Mouse (Mus musculus): ENCODE measurements around the gene Inava.

Gene Inava

GRCm38 (mm10) chr1:136233892-136234594 is at the start of gene Inava:
Inava (minus strand) TSS chr1:136234264.
- no peak for DNase-seq (ENCODE audit: low read depth)

- DNase-seq (ENCODE audit: low read depth), result no peak
Observed at GRCm38 (mm10) chr1:136277366-136277765, 43.3 kb upstream of the Inava start.

GRCm38 (mm10) chr1:136268224-136268623 is 34.2 kb upstream of the Inava start:
- DNase-seq (ENCODE audit: low read depth), result no peak

GRCm38 (mm10) chr1:136266127-136266526 is 32.1 kb upstream of the Inava start:
- DNase-seq (ENCODE audit: low read depth), result no peak

GRCm38 (mm10) chr1:136263355-136263754 is 29.3 kb upstream of the Inava start:
- no peak for DNase-seq (ENCODE audit: low read depth)

GRCm38 (mm10) chr1:136260635-136261238 is 26.7 kb upstream of the Inava start, which contains the start of gene Gpr25:
Gpr25 (minus strand) TSS chr1:136260873.
- DNase-seq (ENCODE audit: low read depth), result no peak

GRCm38 (mm10) chr1:136259893-136260634 is 26.0 kb upstream of the Inava start:
- DNase-seq (ENCODE audit: low read depth), result no peak

GRCm38 (mm10) chr1:136259543-136259892 is 25.5 kb upstream of the Inava start:
- DNase-seq (ENCODE audit: low read depth), result no peak

GRCm38 (mm10) chr1:136258495-136258894 is 24.4 kb upstream of the Inava start:
- no peak for DNase-seq (ENCODE audit: low read depth)

- no peak for DNase-seq (ENCODE audit: low read depth)
Observed at GRCm38 (mm10) chr1:136255657-136256056, 21.6 kb upstream of the Inava start.

GRCm38 (mm10) chr1:136255174-136255573 is 21.1 kb upstream of the Inava start:
- no peak for DNase-seq (ENCODE audit: low read depth)

GRCm38 (mm10) chr1:136254503-136255065 is 20.5 kb upstream of the Inava start:
- no peak for DNase-seq (ENCODE audit: low read depth)

- DNase-seq (ENCODE audit: low read depth), result no peak
Observed at GRCm38 (mm10) chr1:136253472-136253871, 19.4 kb upstream of the Inava start.

- no peak for DNase-seq (ENCODE audit: low read depth)
Observed at GRCm38 (mm10) chr1:136249662-136250061, 15.6 kb upstream of the Inava start.

- no peak for DNase-seq (ENCODE audit: low read depth)
Observed at GRCm38 (mm10) chr1:136247393-136247792, 13.3 kb upstream of the Inava start.

GRCm38 (mm10) chr1:136244469-136244868 is 10.4 kb upstream of the Inava start:
- DNase-seq (ENCODE audit: low read depth), result no peak

GRCm38 (mm10) chr1:136241801-136242200 is 7.7 kb upstream of the Inava start:
- DNase-seq (ENCODE audit: low read depth), result no peak

- DNase-seq (ENCODE audit: low read depth), result no peak
Observed at GRCm38 (mm10) chr1:136238495-136238894, 4.4 kb upstream of the Inava start.

GRCm38 (mm10) chr1:136234595-136235092 is 580 bp upstream of the Inava start:
- DNase-seq (ENCODE audit: low read depth), result no peak

- DNase-seq (ENCODE audit: low read depth), result no peak
Observed at GRCm38 (mm10) chr1:136232986-136233790, 876 bp downstream of the Inava start.

GRCm38 (mm10) chr1:136232285-136232926 is 1.7 kb downstream of the Inava start:
- no peak for DNase-seq (ENCODE audit: low read depth)
